Mouse (Mus musculus): Measurements from ENCODE around the gene 1700016C15Rik.

DNA sequence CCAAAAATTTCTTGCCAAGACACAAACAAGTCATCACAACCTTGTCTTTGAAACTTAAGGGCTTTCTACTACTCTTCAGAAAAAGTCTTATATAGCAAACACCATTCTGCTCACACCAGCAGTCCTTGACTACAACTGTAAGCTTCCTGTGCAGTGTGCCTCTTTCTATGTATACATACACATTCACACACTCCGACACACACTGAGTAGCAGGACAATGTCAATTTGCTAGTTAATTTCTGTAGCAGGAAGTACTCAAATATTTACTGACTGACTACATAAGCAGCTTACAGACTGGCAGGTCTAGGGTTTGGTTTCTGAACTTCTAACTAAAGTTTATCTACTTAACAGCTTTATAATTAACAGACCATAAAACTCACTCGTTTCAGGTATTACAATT, 47.8 kb downstream of the 1700016C15Rik start:
- TF ChIP-seq MAX (IDR thresholded peaks at IDR 0.05) (no peak), CTCF (IDR thresholded peaks at IDR 0.05; ENCODE audit: control insufficient read depth, insufficient read depth, insufficient read length) (no peak), MYOD1 (IDR thresholded peaks at IDR 0.05; ENCODE audit: control insufficient read depth, insufficient read length, low read depth) (no peak)

Data from C2C12 (cell line).